Mouse (Mus musculus) monocyte, adult 2 months (primary cell): ENCODE results near the gene Jmjd7.

Experiments
- DNase-seq, 2 experiments: peaks; one replicate each; pipeline ENCODE4 v3.0.0; 2022; ENCODE audit warnings: low spot score in 2 of 2, low read depth in 1 of 2

Jmjd7 gene

DNA sequence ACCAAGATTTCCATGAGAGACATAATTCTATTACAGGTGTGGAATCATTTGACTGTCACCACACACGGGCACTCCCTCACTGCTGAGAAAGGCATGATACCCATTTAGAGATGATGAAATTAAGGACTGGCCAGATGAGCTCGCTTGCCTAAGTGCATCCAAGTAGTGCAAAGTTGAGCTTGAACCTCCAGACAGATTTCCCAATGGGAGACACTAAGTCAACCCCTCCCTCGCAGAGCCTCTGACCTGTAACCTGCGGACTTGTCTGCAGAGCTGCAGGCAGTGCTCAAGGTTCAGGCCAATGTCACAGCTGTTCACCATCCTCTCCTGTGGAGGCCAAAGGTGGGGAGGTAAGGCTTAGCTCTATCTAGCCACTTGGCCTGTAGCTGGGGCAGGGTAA lies 31.5 kb downstream of the Jmjd7 start:
- no peak for DNase-seq

DNA sequence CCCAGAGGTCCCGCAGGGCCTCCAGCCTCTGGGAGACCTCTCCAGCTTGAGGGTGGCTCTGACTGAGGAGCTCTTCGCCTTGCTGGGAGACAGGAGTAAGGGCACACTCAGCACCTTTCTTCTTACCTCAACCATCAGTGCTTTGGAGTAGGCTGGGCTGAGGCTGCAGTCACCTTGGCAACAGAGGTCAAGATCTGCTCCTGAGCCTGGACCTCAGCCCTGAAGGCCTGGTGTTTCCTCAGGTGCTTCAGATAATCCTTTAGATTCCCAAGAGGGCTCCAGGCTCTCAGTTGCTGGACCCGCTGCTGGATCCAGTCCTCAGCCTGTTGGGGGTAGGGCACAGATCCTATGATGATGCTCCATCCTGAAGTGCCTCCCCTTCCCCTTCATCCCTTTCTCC lies 32.2 kb downstream of the Jmjd7 start:
- no peak for DNase-seq

DNA sequence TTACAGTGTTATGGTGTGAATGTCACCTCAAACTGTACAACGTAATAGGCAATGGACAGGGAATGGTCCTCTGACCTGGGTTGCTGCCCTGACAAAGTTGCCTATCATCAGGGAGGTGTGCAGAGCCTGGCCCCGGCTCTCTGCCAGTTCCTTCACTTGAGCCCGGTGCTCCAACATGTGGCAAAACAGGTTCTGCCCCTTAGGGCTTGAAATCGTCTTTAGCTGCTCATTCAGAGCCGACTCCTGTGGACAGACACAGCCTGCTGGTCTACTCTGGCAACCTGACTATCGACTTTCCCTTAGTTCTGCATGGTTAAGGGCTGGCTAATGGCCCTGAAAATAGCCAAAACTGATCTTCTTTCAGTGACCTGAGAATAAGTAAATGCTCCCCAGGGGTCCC lies 32.9 kb downstream of the Jmjd7 start:
- no peak for DNase-seq

DNA sequence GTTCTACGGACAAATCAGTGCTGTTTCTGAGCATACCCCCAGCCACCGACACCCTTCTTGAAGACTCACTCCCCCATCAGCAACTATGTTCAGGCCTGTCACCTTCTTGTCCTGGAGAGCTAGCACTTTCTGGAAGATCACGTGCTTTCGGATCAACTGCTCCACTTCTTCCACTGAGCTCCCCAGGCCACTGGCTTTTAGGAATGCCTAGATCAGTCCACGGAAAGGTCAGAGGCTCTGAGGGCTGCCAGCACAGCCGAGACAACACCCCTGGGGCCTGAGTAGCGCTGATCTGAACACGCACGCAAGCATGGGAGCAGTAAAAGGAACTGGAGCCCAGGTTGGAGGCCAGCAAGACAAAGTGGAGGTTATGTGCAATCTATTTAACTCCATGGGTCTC lies 33.4 kb downstream of the Jmjd7 start:
- DNase-seq = no peak

DNA sequence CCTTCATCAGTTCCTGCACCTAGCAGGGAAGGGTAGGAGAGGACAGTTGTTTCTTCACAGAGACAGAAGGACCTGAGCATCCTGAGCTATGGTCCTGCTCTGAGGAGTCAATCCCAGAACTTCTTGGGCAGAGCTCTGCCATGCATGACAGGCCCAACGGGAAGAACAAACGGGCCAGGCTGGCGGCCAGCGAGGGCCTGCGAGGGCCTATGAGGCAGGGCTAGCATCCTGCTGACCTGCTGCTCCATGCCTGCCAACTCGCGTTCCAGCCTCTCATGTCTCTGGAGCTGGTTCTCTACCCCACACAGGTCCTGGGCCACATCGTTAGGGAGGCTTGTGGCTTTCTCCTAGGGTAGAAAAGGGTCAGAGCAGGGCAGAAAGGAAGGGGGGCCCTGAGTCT lies 35.0 kb downstream of the Jmjd7 start:
- no peak for DNase-seq

DNA sequence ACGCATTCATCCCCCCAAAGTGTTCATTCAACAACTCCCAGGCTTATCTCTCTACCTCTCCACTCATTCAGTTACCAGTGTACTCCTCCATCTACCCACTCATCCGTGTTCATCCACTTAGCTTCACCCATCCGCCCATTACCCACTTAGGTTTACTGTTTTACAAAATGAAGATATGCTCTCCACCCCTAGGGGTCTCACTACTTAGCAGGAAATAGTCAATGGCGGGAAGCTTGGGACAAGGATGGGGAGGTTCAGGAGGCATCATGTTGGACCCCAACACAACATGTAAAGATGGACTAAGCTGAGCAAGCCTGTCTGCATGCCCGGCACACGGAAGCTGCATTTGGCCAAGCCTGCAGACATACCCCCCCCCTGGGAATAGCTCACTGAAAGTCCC lies 37.4 kb downstream of the Jmjd7 start:
- DNase-seq = no peak

DNA sequence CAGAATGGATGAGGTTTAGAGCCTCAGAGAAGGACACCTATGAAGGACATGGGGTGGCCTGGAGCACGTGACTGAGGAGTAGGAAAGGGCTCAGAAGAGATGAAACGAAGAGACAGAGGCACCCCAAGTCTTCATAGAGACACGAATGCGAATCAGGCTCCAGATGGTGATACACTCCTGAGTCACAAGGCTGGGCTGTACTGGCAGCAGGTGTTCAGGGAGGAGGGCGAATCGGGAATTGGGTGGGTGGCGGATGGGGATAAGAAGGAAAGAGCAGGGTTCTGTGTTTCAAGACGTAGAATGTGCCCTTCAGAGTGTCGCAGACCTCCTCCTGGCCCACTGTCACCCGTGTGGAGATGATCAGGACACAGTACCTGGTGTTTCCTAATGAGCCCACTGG lies 38.0 kb downstream of the Jmjd7 start:
- DNase-seq = no peak

DNA sequence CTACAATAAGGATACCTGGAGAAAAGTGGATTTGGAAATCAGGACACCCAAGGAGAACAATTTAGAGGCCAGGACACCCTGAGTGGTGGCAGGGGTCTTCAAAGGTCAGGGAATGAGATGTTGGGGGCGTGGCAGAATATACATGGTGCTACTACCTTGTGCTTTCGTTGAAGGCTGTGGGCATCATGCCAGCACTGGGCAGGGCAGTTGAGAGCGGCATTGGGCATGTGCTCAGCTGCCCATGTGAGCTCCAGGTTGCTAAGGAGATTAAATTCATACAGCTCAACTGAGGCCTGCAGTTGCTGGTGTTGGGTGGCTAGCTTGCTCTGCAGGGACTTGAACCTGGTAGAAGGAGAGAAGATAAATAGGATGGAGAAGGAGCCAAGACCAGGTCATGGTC lies 38.9 kb downstream of the Jmjd7 start:
- no peak for DNase-seq

DNA sequence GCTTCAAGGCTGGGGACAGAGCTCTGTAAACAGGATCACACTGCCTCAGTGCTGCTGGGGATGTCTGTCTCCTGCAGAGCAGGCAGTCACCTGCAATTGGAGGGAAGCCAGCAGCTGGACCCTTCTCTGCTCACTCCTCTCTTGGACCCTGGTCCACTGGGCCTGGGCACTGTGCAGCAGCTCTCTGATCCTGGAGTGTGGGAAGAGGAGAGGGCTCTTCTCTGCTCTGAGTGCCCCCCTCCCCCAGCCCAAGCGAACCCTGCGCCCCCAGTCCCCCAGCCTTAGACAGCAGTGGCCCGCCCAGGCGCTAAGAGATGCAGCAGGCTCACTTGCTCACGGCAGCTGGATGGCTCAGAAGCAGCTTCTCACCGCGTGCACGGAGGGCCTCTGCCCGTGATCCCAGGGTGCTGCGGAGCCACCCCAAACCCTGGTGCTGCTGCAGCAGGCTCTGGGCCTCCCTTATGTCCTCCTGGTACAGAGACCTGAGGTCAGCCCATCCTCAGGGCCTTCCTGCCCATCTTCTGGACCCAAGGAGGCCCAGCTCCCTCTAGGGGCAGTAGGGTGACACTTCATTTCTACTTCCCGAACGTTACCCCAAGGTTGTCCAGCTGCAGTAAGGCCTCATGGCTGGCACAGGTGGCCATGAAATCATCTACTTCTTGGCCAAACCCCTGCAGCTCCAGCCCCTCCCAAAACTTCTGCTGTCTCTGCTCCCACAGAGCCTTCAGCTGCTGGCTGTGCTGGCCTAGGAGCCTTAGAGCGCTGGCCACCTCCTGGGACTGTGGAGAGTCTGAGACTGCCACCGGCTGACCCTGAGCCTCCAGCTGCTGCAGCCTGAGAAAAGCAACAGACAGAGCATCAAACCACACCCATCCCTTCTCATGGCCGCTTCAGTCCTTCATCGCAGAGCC lies 41.5 kb downstream of the Jmjd7 start:
- no peak for DNase-seq

DNA sequence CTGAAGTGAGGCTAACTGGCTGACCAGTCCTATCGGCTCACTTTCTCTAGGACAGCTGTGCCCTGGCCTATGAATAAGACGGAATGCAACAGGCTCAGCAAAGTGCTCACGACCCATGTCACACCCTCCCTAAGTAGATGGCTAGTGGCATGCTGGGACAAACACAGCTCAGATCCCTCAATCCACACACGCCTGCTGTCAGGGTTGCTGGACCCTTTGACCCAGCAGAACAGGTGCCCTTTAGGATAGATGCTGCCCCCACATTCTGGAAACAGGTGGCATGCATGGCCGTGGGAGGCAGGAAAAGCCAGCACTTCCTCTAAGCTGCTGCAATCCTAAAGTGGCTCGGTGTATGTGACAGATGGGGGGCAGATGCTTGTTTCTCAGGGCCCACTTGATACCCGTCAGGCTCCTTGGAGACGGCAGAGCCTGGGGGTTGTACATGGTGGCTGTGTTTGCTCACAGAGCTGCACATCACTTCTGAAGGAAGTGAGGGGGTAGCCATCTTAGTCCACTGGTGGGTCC lies 42.2 kb downstream of the Jmjd7 start:
- DNase-seq = no peak

DNA sequence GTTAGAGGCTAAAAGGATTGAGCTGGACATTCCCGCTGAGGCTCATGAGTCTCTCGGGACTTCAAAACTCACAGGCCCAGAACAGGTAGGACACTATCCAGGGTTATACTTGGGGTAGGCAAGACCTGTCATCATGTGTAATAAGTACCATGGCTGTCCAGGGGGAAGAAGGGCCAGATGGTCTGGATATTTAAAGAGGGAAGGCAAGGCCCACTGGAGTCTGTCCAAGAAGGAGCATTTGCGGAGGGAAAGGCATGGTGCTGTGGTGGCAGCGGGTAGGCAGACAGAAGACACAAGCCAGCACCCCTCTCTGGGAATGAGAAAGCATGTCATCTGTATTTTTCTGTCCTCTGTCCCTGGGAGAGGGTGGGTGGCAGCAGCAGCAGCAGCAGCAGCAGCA lies 46.8 kb downstream of the Jmjd7 start:
- DNase-seq = no peak

DNA sequence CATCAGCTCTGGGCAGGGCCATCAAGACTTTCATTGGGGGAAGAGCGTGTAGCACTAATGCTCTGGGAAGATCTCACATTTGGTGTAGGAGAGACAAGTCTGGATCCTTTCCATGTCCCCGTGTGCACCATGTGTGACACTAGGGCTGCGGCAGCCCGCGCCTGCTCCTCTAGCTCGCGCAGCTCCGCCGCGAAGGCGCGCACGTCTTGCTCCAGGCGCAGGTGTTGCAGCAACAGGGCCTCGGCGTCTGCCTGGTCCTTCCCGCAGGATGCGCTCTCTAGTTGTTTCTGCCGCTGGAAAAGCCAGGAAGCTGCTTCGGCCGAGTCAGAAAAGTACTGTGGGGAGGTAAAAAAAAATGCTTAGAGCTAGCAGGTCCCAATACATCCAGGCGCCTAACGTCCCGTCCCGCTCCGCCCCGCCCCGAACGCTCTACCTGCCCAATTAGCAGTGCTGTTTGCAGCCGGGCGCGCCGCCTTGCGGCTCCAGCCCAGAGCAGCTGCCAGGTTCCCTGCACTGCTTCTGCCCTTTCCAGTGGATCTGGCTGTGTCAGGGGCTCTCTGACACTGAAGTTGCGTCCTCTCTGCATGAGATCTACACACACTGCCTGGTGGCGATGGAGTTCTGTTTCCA lies 48.9 kb downstream of the Jmjd7 start:
- no peak for DNase-seq
